8 mouse cellular contexts compared by ENCODE assay signal in genomic region chr2:60123911-60124647, GRCm38 (mm10).
DNase-seq lines count a peak whose midpoint lies in the region; ATAC-seq lines count a peak whose summit lies in the region.

No protein-coding gene starts in this region.

- no peak for DNase-seq in heart, embryonic 10.5 days (ENCODE audit: low spot score)
- DNase-seq in heart, postnatal 36 days: no peak
- DNase-seq in 416B (ENCODE audit: low read depth): peak; percentile 67
- no peak for DNase-seq in liver, embryonic 13.5 days
- DNase-seq in urinary bladder, adult 2 months (ENCODE audit: low spot score): no peak
- DNase-seq in frontal cortex, postnatal 14 days (ENCODE audit: low spot score in 2 of 2): no peak

- intact Hi-C loops in heart, postnatal 36 days (cut with DNase I): loop anchor here (2.0 to 10.0 kb wide), 2 partner anchors 87 to 291 kb away; no protein-coding TSS in a partner anchor

- peak overlapping the region; percentile 97 for H3K9ac ChIP-seq in liver, embryonic 13.5 days

- no peaks in the 10 kb centered on the region for H3K9me3 ChIP-seq in heart, embryonic 10.5 days
- H3K9me3 ChIP-seq in liver, embryonic 13.5 days (replicated peaks): no peaks in the 10 kb centered on the region

- peak overlapping the region; percentile 100 for H3K27ac ChIP-seq in heart, embryonic 10.5 days
- peak overlapping the region; percentile 98 for H3K27ac ChIP-seq in liver, embryonic 13.5 days

- H3K4me2 ChIP-seq in liver, embryonic 13.5 days: peak overlapping the region; percentile 74

- WGBS in heart, embryonic 10.5 days: 5% methylated on average over 13 of the region's 13 CpGs
- 2% methylated on average over 13 of the region's 13 CpGs for WGBS in liver, embryonic 13.5 days (ENCODE audit: insufficient replicate concordance)

- no peaks in the 10 kb centered on the region for H3K36me3 ChIP-seq in heart, embryonic 10.5 days
- H3K36me3 ChIP-seq in liver, embryonic 13.5 days: no peaks in the 10 kb centered on the region

- H3K27me3 ChIP-seq in heart, embryonic 10.5 days (ENCODE audit: insufficient read depth, poor library complexity, severe bottlenecking): no peaks in the 10 kb centered on the region
- no peaks in the 10 kb centered on the region for H3K27me3 ChIP-seq in liver, embryonic 13.5 days

- H3K4me1 ChIP-seq in heart, embryonic 10.5 days: peaks cover 33% of the 10 kb centered on the region
- H3K4me1 ChIP-seq in liver, embryonic 13.5 days (replicated peaks): peaks cover 42% of the 10 kb centered on the region

- H3K4me3 ChIP-seq in heart, embryonic 10.5 days: peak overlapping the region; percentile 98
- peak overlapping the region; percentile 92 for H3K4me3 ChIP-seq in liver, embryonic 13.5 days (replicated peaks)

- peak; percentile 26 for ATAC-seq in erythroid progenitor cell, adult 5-6 weeks (replicated peaks; ENCODE audit: low FRiP score, poor library complexity, severe bottlenecking)
- ATAC-seq in liver, embryonic 13.5 days (ENCODE audit: low read depth): no peak; the same call in 1 of the 2 replicates
- no peak for ATAC-seq in frontal cortex, adult (ENCODE audit: low TSS enrichment)
